Mouse (Mus musculus): ENCODE results near the gene Cyp20a1. TPM values are rescaled to one million over a fixed set of nuclear protein-coding genes. Genes with fewer than 3 reads are reported as not detected.

Gene Cyp20a1
- polyA plus RNA-seq, 1 experiment = 9.1 TPM

DNA sequence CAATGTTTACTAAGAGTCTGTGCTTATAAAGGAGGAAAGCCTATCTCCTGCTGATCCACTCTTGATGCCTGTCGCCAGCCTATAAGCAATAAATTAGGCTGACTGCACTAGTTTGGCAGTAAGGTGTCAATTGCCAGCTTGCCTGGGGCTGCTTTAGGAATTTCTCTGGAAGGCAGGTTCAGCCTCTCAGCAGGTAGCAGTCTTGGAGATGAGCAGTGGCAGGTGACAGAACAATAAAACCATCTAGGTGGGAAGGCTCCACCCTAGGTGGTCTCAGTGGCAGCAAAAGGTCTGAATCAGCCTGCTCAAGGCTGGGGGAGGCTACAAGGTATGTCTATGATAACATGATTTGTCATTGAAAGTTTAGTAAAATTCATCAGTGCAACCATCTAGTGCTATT lies 89.4 kb downstream of the Cyp20a1 start:
- H3K4me3 ChIP-seq (replicated peaks; ENCODE audit: extremely low read depth, low read depth, low read length) = no peak overlapping the region
- WGBS = 43% methylated on average over 1 of the region's 1 CpGs
- no peak for TF ChIP-seq POLR2A (IDR thresholded peaks at IDR 0.05; ENCODE audit: borderline replicate concordance, extremely low read depth, low read depth, low read length)
- no peak for TF ChIP-seq CTCF (IDR thresholded peaks at IDR 0.05; ENCODE audit: insufficient read depth, low read length)
- no peak for DNase-seq
- no peaks in the 10 kb centered on the region for H3K4me1 ChIP-seq (ENCODE audit: control insufficient read depth, insufficient read depth, low read length)

Other genes with a start within 250 kb of the Cyp20a1 start
- gene Carf, start 245.1 kb upstream of the Cyp20a1 start, polyA plus RNA-seq (2012; rRNA removed) = 1.7 and 2.8 TPM in 2 replicates
- 2.7 and 3.1 TPM in 2 replicates for gene Wdr12, start 244.7 kb upstream of the Cyp20a1 start, polyA plus RNA-seq (2012; rRNA removed)
- gene Nbeal1, start 162.7 kb upstream of the Cyp20a1 start, polyA plus RNA-seq (2012; rRNA removed) = 3.2 and 6.2 TPM in 2 replicates
- gene Abi2, start 66.3 kb downstream of the Cyp20a1 start, polyA plus RNA-seq (2012; rRNA removed) = 5.0 and 5.4 TPM in 2 replicates
- 14.1 and 16.4 TPM in 2 replicates for gene Raph1, start 223.8 kb downstream of the Cyp20a1 start, polyA plus RNA-seq (2012; rRNA removed)

Measured in lung, adult 2 months (tissue).